Mouse (Mus musculus) heart, embryonic 11.5 days (tissue): Measurements from ENCODE around the gene Map4k5. TPM values are rescaled to one million over a fixed set of nuclear protein-coding genes. Genes with fewer than 3 reads are reported as not detected.

Experiments
- ATAC-seq: fragments of 200-750 bp; cut with Nextera tagmentation; replicated peaks from 2 replicates; pipeline ENCODE4 v1.8.0; 2017; ENCODE audit warnings: moderate library complexity; ENCODE audit not compliant: insufficient number of reproducible peaks, low FRiP score, low TSS enrichment
- H3K27ac ChIP-seq: fragments of 300-500 bp; sonication (generic); 2 replicates; pipeline ENCODE4 v1.5.1; 2014; ENCODE audit warnings: mild to moderate bottlenecking, low read depth, low read length
- H3K27me3 ChIP-seq: fragments of 300-500 bp; sonication (generic); 2 replicates; pipeline ENCODE4 v1.6.1; 2014; ENCODE audit warnings: mild to moderate bottlenecking, low read length, mixed read lengths; ENCODE audit not compliant: control insufficient read depth, insufficient read depth
- H3K36me3 ChIP-seq: fragments of 300-500 bp; sonication (generic); 2 replicates; pipeline ENCODE4 v1.6.1; 2014; ENCODE audit warnings: mild to moderate bottlenecking, low read length, moderate library complexity, mixed read lengths; ENCODE audit not compliant: control insufficient read depth, insufficient read depth
- H3K4me1 ChIP-seq: fragments of 300-500 bp; sonication (generic); 2 replicates; pipeline ENCODE4 v1.6.1; 2014; ENCODE audit warnings: low read length; ENCODE audit not compliant: control insufficient read depth, insufficient read depth
- H3K4me2 ChIP-seq: fragments of 300-500 bp; sonication (generic); 2 replicates; pipeline ENCODE4 v1.6.1; 2014; ENCODE audit warnings: mild to moderate bottlenecking, moderate library complexity
- H3K4me3 ChIP-seq: fragments of 300-500 bp; sonication (generic); 2 replicates; pipeline ENCODE4 v1.5.1; 2014; ENCODE audit warnings: low read depth, low read length
- H3K9ac ChIP-seq: fragments of 300-500 bp; sonication (generic); 2 replicates; pipeline ENCODE4 v1.6.1; 2014; ENCODE audit warnings: mild to moderate bottlenecking, low read depth, low read length, moderate library complexity
- H3K9me3 ChIP-seq: fragments of 300-500 bp; sonication (generic); replicated peaks from 2 replicates; pipeline ENCODE4 v1.6.1; 2016; ENCODE audit warnings: low read length; ENCODE audit not compliant: control insufficient read depth
- WGBS: fragments of 180-500 bp; shearing (Covaris S2); extraction: QIAGEN DNeasy Blood & Tissue Kit; methylation state at CpG from one replicate; pipeline ENCODE4 v1.1.7; 2014; ENCODE audit not compliant: insufficient replicate concordance; 5-methylcytosine and 5-hydroxymethylcytosine counted together
- polyA plus RNA-seq: library from polyadenylated mRNA; unstranded; fragments of >200 nt; fragmentation: Nextera tagmentation; extraction: Ambion mirVana; gene quantifications from 2 replicates; pipeline ENCODE4 v1.2.1, GENCODE M21; 2014

The Map4k5 gene
- polyA plus RNA-seq, 1 experiment from 2014 or later, result 32.6 TPM

- Histone ChIP-seq H3K36me3 (no peaks in the 10 kb centered on the region), H3K4me1 (0 out of 2 replicates have a peak, but pooled peaks cover 6% of the 10 kb centered on the region), H3K4me2 (no peak overlapping the region), H3K9ac (no peak overlapping the region), H3K27ac (no peak overlapping the region), H3K9me3 (no peaks in the 10 kb centered on the region), H3K27me3 (no peaks in the 10 kb centered on the region), H3K4me3 (no peak overlapping the region)
- ATAC-seq, result no peak
- 82% methylated on average over 9 of the region's 9 CpGs for WGBS
Measured at GRCm38 (mm10) chr12:69765543-69765942, 127.5 kb downstream of the Map4k5 start.

GRCm38 (mm10) chr12:69761603-69762002 is 131.4 kb downstream of the Map4k5 start:
- H3K4me2 ChIP-seq, result no peak overlapping the region
- WGBS, result 58% methylated on average over 2 of the region's 2 CpGs
- H3K36me3 ChIP-seq, result no peaks in the 10 kb centered on the region
- H3K4me1 ChIP-seq, result peaks cover 17% of the 10 kb centered on the region
- no peak overlapping the region for H3K9ac ChIP-seq
- no peaks in the 10 kb centered on the region for H3K27me3 ChIP-seq
- H3K27ac ChIP-seq, result no peak overlapping the region
- ATAC-seq, result no peak
- no peak overlapping the region for H3K4me3 ChIP-seq
- H3K9me3 ChIP-seq, result no peaks in the 10 kb centered on the region

- Histone ChIP-seq H3K36me3 (no peaks in the 10 kb centered on the region), H3K9me3 (no peaks in the 10 kb centered on the region), H3K4me1 (peaks cover 14% of the 10 kb centered on the region), H3K9ac (no peak overlapping the region), H3K4me2 (no peak overlapping the region), H3K27me3 (no peaks in the 10 kb centered on the region), H3K27ac (no peak overlapping the region; the same call in 1 of the 2 replicates), H3K4me3 (no peak overlapping the region)
- no peak for ATAC-seq
- 92% methylated on average over 20 of the region's 20 CpGs for WGBS
Measured at GRCm38 (mm10) chr12:69760743-69761406, 132.1 kb downstream of the Map4k5 start.

- no peaks in the 10 kb centered on the region for H3K36me3 ChIP-seq
- H3K4me2 ChIP-seq, result no peak overlapping the region
- no peak for ATAC-seq
- no peaks in the 10 kb centered on the region for H3K9me3 ChIP-seq
- H3K4me3 ChIP-seq, result no peak overlapping the region
- H3K27me3 ChIP-seq, result no peaks in the 10 kb centered on the region
- peaks cover 14% of the 10 kb centered on the region for H3K4me1 ChIP-seq
- 55% methylated on average over 6 of the region's 6 CpGs for WGBS
- peak overlapping the region; percentile 78 for H3K27ac ChIP-seq
- no peak overlapping the region for H3K9ac ChIP-seq
Measured at GRCm38 (mm10) chr12:69760014-69760413, 133.0 kb downstream of the Map4k5 start.

DNA sequence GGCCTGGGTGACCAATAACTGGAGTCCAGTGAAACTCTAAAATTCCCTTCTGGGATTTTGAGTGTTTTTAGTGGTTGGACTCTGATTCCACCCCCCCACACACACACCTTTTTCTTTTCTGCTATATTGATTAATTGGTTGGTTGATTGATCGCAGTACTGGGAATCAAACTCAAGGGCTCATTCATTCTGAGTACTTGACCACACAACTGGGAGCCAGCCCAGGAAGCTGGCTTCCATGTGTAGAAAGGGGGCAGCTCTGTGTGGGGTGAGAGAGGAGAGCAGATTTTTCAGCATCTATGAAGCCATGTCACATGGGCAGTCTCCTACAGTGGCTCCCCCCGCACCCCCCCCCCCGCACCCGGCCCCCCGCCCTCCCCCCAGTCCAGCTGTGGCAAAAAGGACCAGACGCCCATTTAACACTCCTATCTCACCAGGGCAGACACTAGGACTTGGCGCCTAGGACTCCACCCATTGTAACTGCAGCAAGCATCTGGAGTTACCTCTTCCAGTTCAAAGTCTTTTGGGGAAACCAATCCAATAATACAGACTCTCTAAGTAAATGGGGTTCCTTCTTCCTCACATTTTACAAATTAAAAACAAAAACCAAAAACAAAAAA is 133.6 kb downstream of the Map4k5 start:
- Histone ChIP-seq H3K36me3 (no peaks in the 10 kb centered on the region), H3K4me2 (peak overlapping the region; percentile 84), H3K27me3 (no peaks in the 10 kb centered on the region), H3K4me1 (peaks cover 14% of the 10 kb centered on the region), H3K4me3 (peak overlapping the region; percentile 38; the same call in 1 of the 2 replicates), H3K9me3 (no peaks in the 10 kb centered on the region), H3K27ac (peak overlapping the region; percentile 96), H3K9ac (peak overlapping the region; percentile 76; the same call in 1 of the 2 replicates)
- peak; percentile 72 for ATAC-seq
- WGBS, result 12% methylated on average over 7 of the region's 7 CpGs

- ATAC-seq, result peak; percentile 54
- H3K4me3 ChIP-seq, result peak overlapping the region; percentile 38
- H3K27ac ChIP-seq, result peak overlapping the region; percentile 96
- no peaks in the 10 kb centered on the region for H3K27me3 ChIP-seq
- peak overlapping the region; percentile 84 for H3K4me2 ChIP-seq
- H3K4me1 ChIP-seq, result peaks cover 14% of the 10 kb centered on the region
- no peaks in the 10 kb centered on the region for H3K36me3 ChIP-seq
- no peaks in the 10 kb centered on the region for H3K9me3 ChIP-seq
- peak overlapping the region; percentile 76 for H3K9ac ChIP-seq
- WGBS, result 2% methylated on average over 22 of the region's 22 CpGs
Measured at GRCm38 (mm10) chr12:69758221-69759185, 134.5 kb downstream of the Map4k5 start.

GRCm38 (mm10) chr12:69757418-69758141 is 135.4 kb downstream of the Map4k5 start:
- Histone ChIP-seq H3K9ac (peak overlapping the region; percentile 60), H3K36me3 (no peaks in the 10 kb centered on the region), H3K9me3 (no peaks in the 10 kb centered on the region), H3K27ac (peak overlapping the region; percentile 96), H3K4me2 (peak overlapping the region; percentile 84), H3K4me3 (peak overlapping the region; percentile 38), H3K4me1 (peaks cover 14% of the 10 kb centered on the region), H3K27me3 (no peaks in the 10 kb centered on the region)
- peak; percentile 88 for ATAC-seq
- WGBS, result 2% methylated on average over 22 of the region's 22 CpGs

GRCm38 (mm10) chr12:69756015-69756414 is 137.0 kb downstream of the Map4k5 start:
- Histone ChIP-seq H3K36me3 (no peaks in the 10 kb centered on the region), H3K27ac (no peak overlapping the region), H3K4me3 (no peak overlapping the region), H3K9ac (no peak overlapping the region), H3K4me1 (peaks cover 23% of the 10 kb centered on the region), H3K27me3 (no peaks in the 10 kb centered on the region), H3K4me2 (no peak overlapping the region), H3K9me3 (no peaks in the 10 kb centered on the region)
- ATAC-seq, result no peak
- 70% methylated on average over 5 of the region's 5 CpGs for WGBS
